Comparison of ENCODE assay signal across 27 mouse cellular contexts in genomic region chr13:39334874-39335273, GRCm38 (mm10).
"Had no signal": no experiment of that assay in that cellular context is flagged by ENCODE, and none has a peak within 500 bp of the region (broad histone marks: within the 10 kb centered on the region; RNA-seq: fewer than 3 reads in every experiment).

No protein-coding gene starts in this region.

- H3K9ac ChIP-seq: heart, embryonic 12.5 days; hindbrain, embryonic 13.5 days; hindbrain, embryonic 15.5 days; kidney, embryonic 15.5 days; limb, embryonic 13.5 days; limb, embryonic 15.5 days; liver, embryonic 12.5 days; liver, embryonic 14.5 days had no signal

- H3K27ac ChIP-seq: gastrocnemius, adult 2 months; heart, embryonic 10.5 days; hindbrain, embryonic 10.5 days; hindbrain, embryonic 13.5 days; hindbrain, embryonic 15.5 days; hindbrain, postnatal 0 days; kidney, embryonic 15.5 days; kidney, postnatal 0 days; limb, embryonic 13.5 days; limb, embryonic 15.5 days; liver, embryonic 12.5 days; liver, embryonic 14.5 days had no signal

- DNase-seq: gastrocnemius, adult 2 months; gastrocnemius, postnatal 10 days; gastrocnemius, postnatal 25 days; heart, adult 18-20 months; heart, postnatal 10 days; heart, postnatal 4 days; kidney, adult 11 months; kidney, adult 2 months; kidney, adult 9 months; kidney, postnatal 14 days; kidney, postnatal 36 days; layer of hippocampus, adult 9-11 months; layer of hippocampus, postnatal 36 days; left cerebral cortex, postnatal 4 days had no signal

- H3K4me2 ChIP-seq: heart, embryonic 12.5 days; hindbrain, embryonic 13.5 days; hindbrain, embryonic 15.5 days; kidney, embryonic 15.5 days; limb, embryonic 13.5 days; limb, embryonic 15.5 days; liver, embryonic 12.5 days had no signal

- H3K9me3 ChIP-seq: heart, embryonic 10.5 days; heart, embryonic 12.5 days; hindbrain, embryonic 10.5 days; hindbrain, embryonic 13.5 days; hindbrain, embryonic 15.5 days; kidney, embryonic 15.5 days; limb, embryonic 13.5 days; limb, embryonic 15.5 days; liver, embryonic 12.5 days had no signal

- H3K27me3 ChIP-seq: heart, embryonic 12.5 days; hindbrain, embryonic 13.5 days; hindbrain, embryonic 15.5 days; kidney, embryonic 15.5 days; limb, embryonic 13.5 days; limb, embryonic 15.5 days; liver, embryonic 12.5 days had no signal

- H3K36me3 ChIP-seq: heart, embryonic 10.5 days; heart, embryonic 12.5 days; hindbrain, embryonic 10.5 days; hindbrain, embryonic 13.5 days; hindbrain, embryonic 15.5 days; kidney, embryonic 15.5 days; limb, embryonic 13.5 days; limb, embryonic 15.5 days; liver, embryonic 12.5 days had no signal

- ATAC-seq: hindbrain, postnatal 0 days; intestine, embryonic 16.5 days; liver, embryonic 12.5 days had no signal

- H3K4me1 ChIP-seq: heart, embryonic 10.5 days; heart, embryonic 12.5 days; hindbrain, embryonic 10.5 days; hindbrain, embryonic 13.5 days; hindbrain, embryonic 15.5 days; kidney, embryonic 15.5 days; limb, embryonic 13.5 days; limb, embryonic 15.5 days; liver, embryonic 12.5 days had no signal

- H3K4me3 ChIP-seq: gastrocnemius, adult 2 months; heart, embryonic 10.5 days; heart, embryonic 12.5 days; hindbrain, embryonic 10.5 days; hindbrain, embryonic 13.5 days; hindbrain, embryonic 15.5 days; kidney, embryonic 15.5 days; limb, embryonic 13.5 days; limb, embryonic 15.5 days; liver, embryonic 12.5 days had no signal
